Mouse (Mus musculus): Measurements from ENCODE around the gene Wdr92.

The Wdr92 gene

GRCm38 (mm10) chr11:17181807-17182206 lies at the start of gene Wdr92:
Wdr92 (plus strand) TSS chr11:17182107.
- DNase-seq (ENCODE audit: inconsistent age in 2 of 2, low spot score in 1 of 2), result no peak

GRCm38 (mm10) chr11:17135638-17136037 lies 46.3 kb upstream of the Wdr92 start:
- no peak for DNase-seq (ENCODE audit: inconsistent age in 2 of 2, low spot score in 1 of 2)

- no peak for DNase-seq (ENCODE audit: inconsistent age in 2 of 2, low spot score in 1 of 2)
Measured at GRCm38 (mm10) chr11:17138306-17139033, 43.4 kb upstream of the Wdr92 start.

- peak; percentile 98 to 99 for DNase-seq (ENCODE audit: inconsistent age in 2 of 2, low spot score in 1 of 2)
Measured at GRCm38 (mm10) chr11:17158858-17159737, 22.8 kb upstream of the Wdr92 start, which contains the start of gene Ppp3r1. Ppp3r1 (plus strand) TSS chr11:17159263.

- DNase-seq (ENCODE audit: inconsistent age in 2 of 2, low spot score in 1 of 2), result peak; percentile 62 to 90
Measured at GRCm38 (mm10) chr11:17159738-17160241, 22.1 kb upstream of the Wdr92 start.

- DNase-seq (ENCODE audit: inconsistent age in 2 of 2, low spot score in 1 of 2), result peak; percentile 60 to 90
Measured at GRCm38 (mm10) chr11:17160242-17160641, 21.7 kb upstream of the Wdr92 start.

GRCm38 (mm10) chr11:17163956-17164355 lies 18.0 kb upstream of the Wdr92 start:
- no peak for DNase-seq (ENCODE audit: inconsistent age in 2 of 2, low spot score in 1 of 2)

- DNase-seq (ENCODE audit: inconsistent age in 2 of 2, low spot score in 1 of 2), result no peak
Measured at GRCm38 (mm10) chr11:17166627-17167026, 15.3 kb upstream of the Wdr92 start.

- no peak for DNase-seq (ENCODE audit: inconsistent age in 2 of 2, low spot score in 1 of 2)
Measured at GRCm38 (mm10) chr11:17169262-17169661, 12.6 kb upstream of the Wdr92 start.

- no peak for DNase-seq (ENCODE audit: inconsistent age in 2 of 2, low spot score in 1 of 2)
Measured at GRCm38 (mm10) chr11:17170938-17171729, 10.8 kb upstream of the Wdr92 start.

GRCm38 (mm10) chr11:17172300-17172699 lies 9.6 kb upstream of the Wdr92 start:
- DNase-seq (ENCODE audit: inconsistent age in 2 of 2, low spot score in 1 of 2), result no peak

GRCm38 (mm10) chr11:17176638-17177037 lies 5.3 kb upstream of the Wdr92 start:
- peak in 1 of 2 experiments; percentile 41 for DNase-seq (ENCODE audit: inconsistent age in 2 of 2, low spot score in 1 of 2)

GRCm38 (mm10) chr11:17180753-17181152 lies 1.2 kb upstream of the Wdr92 start:
- DNase-seq (ENCODE audit: inconsistent age in 2 of 2, low spot score in 1 of 2), result no peak

GRCm38 (mm10) chr11:17183165-17183564 lies 1.3 kb downstream of the Wdr92 start:
- DNase-seq (ENCODE audit: inconsistent age in 2 of 2, low spot score in 1 of 2), result no peak

- no peak for DNase-seq (ENCODE audit: inconsistent age in 2 of 2, low spot score in 1 of 2)
Measured at GRCm38 (mm10) chr11:17187649-17188048, 5.7 kb downstream of the Wdr92 start.

- no peak for DNase-seq (ENCODE audit: inconsistent age in 2 of 2, low spot score in 1 of 2)
Measured at GRCm38 (mm10) chr11:17188786-17189185, 6.9 kb downstream of the Wdr92 start.

GRCm38 (mm10) chr11:17192151-17192844 lies 10.4 kb downstream of the Wdr92 start:
- DNase-seq (ENCODE audit: inconsistent age in 2 of 2, low spot score in 1 of 2), result no peak

GRCm38 (mm10) chr11:17199170-17199569 lies 17.3 kb downstream of the Wdr92 start:
- no peak for DNase-seq (ENCODE audit: inconsistent age in 2 of 2, low spot score in 1 of 2)

- no peak for DNase-seq (ENCODE audit: inconsistent age in 2 of 2, low spot score in 1 of 2)
Measured at GRCm38 (mm10) chr11:17199840-17200501, 18.1 kb downstream of the Wdr92 start.

GRCm38 (mm10) chr11:17200936-17201335 lies 19.0 kb downstream of the Wdr92 start:
- DNase-seq (ENCODE audit: inconsistent age in 2 of 2, low spot score in 1 of 2), result no peak

Data from adrenal gland, adult (tissue).